Mouse (Mus musculus): ENCODE results near the gene C87436. TPM values are rescaled to one million over a fixed set of nuclear protein-coding genes. Genes with fewer than 3 reads are reported as not detected.
A peak's percentile ranks its signal among the peaks of the same experiment; 100 is the strongest.

C87436 gene
- polyA plus RNA-seq, 1 experiment, result 16.6 TPM

- TF ChIP-seq CTCF (IDR thresholded peaks at IDR 0.05; ENCODE audit: low read depth, low read length) (no peak), POLR2A (IDR thresholded peaks at IDR 0.05; ENCODE audit: borderline replicate concordance, low read depth, low read length) (no peak)
- Histone ChIP-seq H3K4me1 (ENCODE audit: control insufficient read depth, insufficient read depth, low read length) (peaks cover 15% of the 10 kb centered on the region), H3K27ac (ENCODE audit: insufficient read depth, low read depth, low read length) (peak overlapping the region; percentile 79), H3K4me3 (ENCODE audit: insufficient read depth, low read length) (peak overlapping the region; percentile 10; the same call in 1 of the 2 replicates)
Observed at GRCm38 (mm10) chr6:86446927-86447568, 8.9 kb downstream of the C87436 start.

- no peak overlapping the region for H3K4me3 ChIP-seq (ENCODE audit: insufficient read depth, low read length)
- H3K4me1 ChIP-seq (ENCODE audit: control insufficient read depth, insufficient read depth, low read length), result peaks cover 9% of the 10 kb centered on the region
- no peak overlapping the region for H3K27ac ChIP-seq (ENCODE audit: insufficient read depth, low read depth, low read length)
- TF ChIP-seq POLR2A (IDR thresholded peaks at IDR 0.05; ENCODE audit: borderline replicate concordance, low read depth, low read length) (no peak), CTCF (IDR thresholded peaks at IDR 0.05; ENCODE audit: low read depth, low read length) (no peak)
Observed at GRCm38 (mm10) chr6:86456727-86457126, 18.6 kb downstream of the C87436 start.

DNA sequence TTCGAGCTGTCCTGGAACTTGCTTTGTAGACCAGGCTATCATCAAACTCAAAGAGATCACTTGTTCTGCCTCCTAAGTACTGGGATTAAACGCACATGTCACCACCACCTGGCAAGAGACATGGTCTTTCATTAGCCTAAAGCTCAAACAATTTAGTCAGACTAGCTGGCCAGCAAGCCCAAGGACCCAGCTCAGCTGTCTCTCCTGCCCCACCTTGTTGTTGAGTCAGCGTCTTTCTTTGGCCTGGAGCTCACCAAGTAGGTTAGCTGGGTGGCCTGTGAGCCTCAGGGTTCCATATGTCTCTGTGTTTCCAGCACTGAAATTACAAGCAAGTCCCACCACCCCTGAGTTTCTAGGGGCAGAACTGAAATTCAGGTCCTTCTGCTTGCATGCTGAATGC, 24.9 kb downstream of the C87436 start:
- H3K27ac ChIP-seq (ENCODE audit: insufficient read depth, low read depth, low read length), result no peak overlapping the region
- TF ChIP-seq CTCF (IDR thresholded peaks at IDR 0.05; ENCODE audit: low read depth, low read length), result no peak
- H3K4me3 ChIP-seq (ENCODE audit: insufficient read depth, low read length), result no peak overlapping the region
- H3K4me1 ChIP-seq (ENCODE audit: control insufficient read depth, insufficient read depth, low read length), result no peaks in the 10 kb centered on the region

DNA sequence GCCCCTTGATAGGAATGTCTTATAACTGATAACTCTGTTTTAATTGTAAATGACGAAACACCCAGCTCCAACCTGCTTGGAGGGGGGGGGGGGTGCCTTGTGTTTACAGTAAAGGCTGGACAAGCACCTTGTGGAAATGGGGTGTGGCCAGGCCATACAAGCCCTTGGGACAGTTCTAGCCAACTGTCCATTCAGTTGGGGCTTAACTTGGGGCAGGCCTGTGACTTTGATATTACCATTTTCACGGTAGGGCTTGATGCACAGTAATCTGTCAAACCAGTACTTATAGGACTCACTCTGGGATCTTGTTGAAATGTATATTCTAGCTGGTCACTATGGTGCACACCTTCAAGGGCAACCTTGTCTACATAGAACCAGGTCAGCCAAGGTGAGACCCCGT, 33.1 kb downstream of the C87436 start:
- Histone ChIP-seq H3K4me1 (ENCODE audit: control insufficient read depth, insufficient read depth, low read length) (peaks cover 16% of the 10 kb centered on the region), H3K4me3 (ENCODE audit: insufficient read depth, low read length) (peak overlapping the region; percentile 62; the same call in 1 of the 2 replicates), H3K27ac (ENCODE audit: insufficient read depth, low read depth, low read length) (peak overlapping the region; percentile 77)
- TF ChIP-seq POLR2A (IDR thresholded peaks at IDR 0.05; ENCODE audit: borderline replicate concordance, low read depth, low read length) (no peak), CTCF (IDR thresholded peaks at IDR 0.05; ENCODE audit: low read depth, low read length) (no peak)

DNA sequence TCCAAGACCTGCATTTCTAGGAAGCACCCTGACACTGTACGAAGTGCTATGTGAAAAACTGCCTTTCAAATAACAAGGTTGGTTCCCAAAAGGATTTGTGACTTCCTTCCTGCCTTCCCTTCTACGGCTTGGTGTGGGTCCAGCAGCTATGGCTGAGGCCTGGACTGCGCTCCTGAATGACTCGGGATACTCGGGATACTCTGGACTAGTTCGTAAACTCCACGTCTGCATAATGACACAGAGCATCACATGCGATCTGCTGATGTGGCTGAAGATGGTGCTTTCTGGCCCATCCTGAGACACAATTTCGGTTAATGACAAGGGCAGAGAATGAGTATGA, 33.6 kb downstream of the C87436 start:
- Histone ChIP-seq H3K4me3 (ENCODE audit: insufficient read depth, low read length) (peak overlapping the region; percentile 62), H3K27ac (ENCODE audit: insufficient read depth, low read depth, low read length) (peak overlapping the region; percentile 77), H3K4me1 (ENCODE audit: control insufficient read depth, insufficient read depth, low read length) (peaks cover 17% of the 10 kb centered on the region)
- TF ChIP-seq CTCF (IDR thresholded peaks at IDR 0.05; ENCODE audit: low read depth, low read length), result no peak
- no peak for TF ChIP-seq POLR2A (IDR thresholded peaks at IDR 0.05; ENCODE audit: borderline replicate concordance, low read depth, low read length)

GRCm38 (mm10) chr6:86472100-86472955, 34.2 kb downstream of the C87436 start:
- H3K27ac ChIP-seq (ENCODE audit: insufficient read depth, low read depth, low read length), result peak overlapping the region; percentile 77
- TF ChIP-seq CTCF (IDR thresholded peaks at IDR 0.05; ENCODE audit: low read depth, low read length), result no peak
- 0 out of 2 replicates have a peak, but pooled peaks have one; percentile 41 for TF ChIP-seq POLR2A (IDR thresholded peaks at IDR 0.05; ENCODE audit: borderline replicate concordance, low read depth, low read length)
- H3K4me1 ChIP-seq (ENCODE audit: control insufficient read depth, insufficient read depth, low read length), result peaks cover 21% of the 10 kb centered on the region
- peak overlapping the region; percentile 62 for H3K4me3 ChIP-seq (ENCODE audit: insufficient read depth, low read length)

GRCm38 (mm10) chr6:86473077-86473476, 34.9 kb downstream of the C87436 start:
- TF ChIP-seq POLR2A (IDR thresholded peaks at IDR 0.05; ENCODE audit: borderline replicate concordance, low read depth, low read length), result no peak
- no peak for TF ChIP-seq CTCF (IDR thresholded peaks at IDR 0.05; ENCODE audit: low read depth, low read length)
- H3K4me3 ChIP-seq (ENCODE audit: insufficient read depth, low read length), result peak overlapping the region; percentile 61

GRCm38 (mm10) chr6:86474072-86474471, 35.9 kb downstream of the C87436 start:
- no peak overlapping the region for H3K4me3 ChIP-seq (ENCODE audit: insufficient read depth, low read length)
- no peak for TF ChIP-seq POLR2A (IDR thresholded peaks at IDR 0.05; ENCODE audit: borderline replicate concordance, low read depth, low read length)
- TF ChIP-seq CTCF (IDR thresholded peaks at IDR 0.05; ENCODE audit: low read depth, low read length), result no peak
- no peak overlapping the region for H3K27ac ChIP-seq (ENCODE audit: insufficient read depth, low read depth, low read length)
- peaks cover 21% of the 10 kb centered on the region for H3K4me1 ChIP-seq (ENCODE audit: control insufficient read depth, insufficient read depth, low read length)

More at GRCm38 (mm10) chr6:86473077-86473476, 34.9 kb downstream of the C87436 start:
- Histone ChIP-seq H3K4me1 (ENCODE audit: control insufficient read depth, insufficient read depth, low read length) (peaks cover 21% of the 10 kb centered on the region), H3K27ac (ENCODE audit: insufficient read depth, low read depth, low read length) (no peak overlapping the region)

DNA sequence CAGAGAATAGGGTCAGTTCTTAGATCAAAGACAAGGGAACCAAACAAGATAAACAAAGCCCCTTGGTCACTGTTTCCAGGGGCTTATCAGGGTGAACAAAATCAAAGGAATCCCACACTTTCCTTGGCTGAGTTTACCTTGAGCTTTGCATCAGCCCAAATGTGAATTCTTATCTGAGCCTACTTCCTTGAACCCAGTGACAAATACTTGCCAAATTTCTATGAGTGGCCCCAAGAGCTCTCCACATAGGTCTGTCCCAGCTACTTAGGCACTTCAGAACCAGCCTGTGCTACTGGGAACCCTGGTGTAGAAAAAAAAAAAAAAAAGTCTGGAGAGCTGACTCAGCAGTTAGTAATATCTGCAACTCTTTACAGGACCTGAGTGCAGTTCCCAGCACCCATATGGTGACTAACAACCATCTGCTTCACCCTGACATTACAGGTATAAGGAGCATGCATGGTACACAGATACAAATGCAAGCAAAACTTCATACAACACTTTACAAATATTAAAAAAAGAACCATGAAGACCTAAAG, 36.5 kb downstream of the C87436 start:
- peaks cover 25% of the 10 kb centered on the region for H3K4me1 ChIP-seq (ENCODE audit: control insufficient read depth, insufficient read depth, low read length)
- H3K4me3 ChIP-seq (ENCODE audit: insufficient read depth, low read length), result no peak overlapping the region
- no peak overlapping the region for H3K27ac ChIP-seq (ENCODE audit: insufficient read depth, low read depth, low read length)
- no peak for TF ChIP-seq CTCF (IDR thresholded peaks at IDR 0.05; ENCODE audit: low read depth, low read length)
- TF ChIP-seq POLR2A (IDR thresholded peaks at IDR 0.05; ENCODE audit: borderline replicate concordance, low read depth, low read length), result no peak
